Mouse (Mus musculus) left cerebral cortex, adult 6 months (tissue): ENCODE measurements around the gene Brox. TPM values are rescaled to one million over a fixed set of nuclear protein-coding genes. Genes with fewer than 3 reads are reported as not detected.

ENCODE experiments used
- long read RNA-seq, 2 experiments: library from polyadenylated mRNA; unstranded; transcript quantifications; one replicate each; pipeline ENCODE4 v2.0.0; 2019 to 2020
- polyA plus RNA-seq: library from polyadenylated mRNA; unstranded; fragments of <200 nt; fragmentation: Nextera tagmentation; gene quantifications from 2 replicates; pipeline ENCODE4 v1.2.3, GENCODE M21; 2021

Gene Brox
- polyA plus RNA-seq = 24.4 and 27.9 TPM in 2 replicates
- long read RNA-seq, experiment 1, transcript Brox-201 (14 exons, 3,430 nt) = major isoform, 237 of 363 reads
- long read RNA-seq, experiment 1, transcript Brox-202 (14 exons, 3,413 nt) = minor isoform, 45 of 363 reads
- long read RNA-seq, experiment 1, partial matches to known transcripts = 22 of 363 reads
- long read RNA-seq, experiment 1, other reads (novel, unspliced or antisense) = 59 of 363 reads
- long read RNA-seq, experiment 2, transcript Brox-201 (14 exons, 3,430 nt) = major isoform, 28 of 49 reads
- long read RNA-seq, experiment 2, partial matches to known transcripts = 8 of 49 reads
- long read RNA-seq, experiment 2, other reads (novel, unspliced or antisense) = 11 of 49 reads

GRCm38 (mm10) chr1:183296877-183297383 lies at the start of gene Brox:
Gene Brox, minus strand, starts transcription at chr1:183297269.

DNA sequence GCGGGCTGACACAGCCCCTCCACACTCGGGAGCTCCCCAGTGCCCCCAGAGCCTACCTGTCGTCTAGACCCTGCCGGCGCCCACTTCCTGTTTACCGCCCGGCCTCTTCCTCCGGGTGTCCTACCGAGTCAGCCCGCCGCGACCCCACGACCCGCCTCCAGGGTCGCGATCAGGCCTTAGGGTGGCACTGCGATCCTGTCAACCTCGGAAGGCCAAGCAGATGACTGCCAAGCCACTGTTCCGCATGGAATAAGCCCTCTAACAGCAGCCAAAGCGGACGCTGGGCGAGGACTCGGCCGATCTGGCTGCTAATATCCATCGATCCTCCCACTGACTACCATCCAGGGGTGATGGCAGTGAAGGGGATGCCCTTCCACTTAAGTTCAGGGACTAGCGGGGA lies 604 bp downstream of the Brox start, which contains the start of gene Aida:
Aida (plus strand) TSS at position 126 of the 400 bp plus-strand sequence.

Other genes starting within 250 kb of the Brox start
- 6.2 and 6.4 TPM in 2 replicates for gene Disp1, start 75.7 kb downstream of the Brox start, polyA plus RNA-seq
- 7.0 and 9.7 TPM in 2 replicates for gene Aida, start 679 bp downstream of the Brox start, polyA plus RNA-seq
- 51.9 and 54.7 TPM in 2 replicates for gene Mia3, start 72.3 kb upstream of the Brox start, polyA plus RNA-seq
- 7.9 and 10.3 TPM in 2 replicates for gene Taf1a, start 91.7 kb upstream of the Brox start, polyA plus RNA-seq
- not detected in 2 replicates for gene Hhipl2, start 120.9 kb upstream of the Brox start, polyA plus RNA-seq